Mouse (Mus musculus) stomach, postnatal 0 days (tissue): Measurements from ENCODE around the gene Zfp931. TPM values are rescaled to one million over a fixed set of nuclear protein-coding genes. Genes with fewer than 3 reads are reported as not detected.
A peak's percentile ranks its signal among the peaks of the same experiment; 100 is the strongest.
"Not testable (repeated sequence)": the region's sequence is repeated elsewhere in the genome, so short reads cannot be mapped to it uniquely, and the experiment has no call there.

Experiments
- ATAC-seq: fragments of 200-750 bp; cut with Nextera tagmentation; 2 replicates; pipeline ENCODE4 v1.8.0; 2017; ENCODE audit not compliant: low FRiP score, low TSS enrichment
- DNase-seq: peaks from one replicate; pipeline ENCODE4 v3.0.0-alpha.2; 2016; ENCODE audit warnings: low spot score
- H3K27ac ChIP-seq: fragments of 300-500 bp; sonication (generic); replicated peaks from 2 replicates; pipeline ENCODE4 v1.5.1; 2014; ENCODE audit warnings: mild to moderate bottlenecking, control low read depth
- H3K27me3 ChIP-seq: fragments of 300-500 bp; sonication (generic); 2 replicates; pipeline ENCODE4 v1.6.1; 2014; ENCODE audit warnings: low read length; ENCODE audit not compliant: control insufficient read depth, insufficient read depth
- H3K36me3 ChIP-seq: fragments of 300-500 bp; sonication (generic); 2 replicates; pipeline ENCODE4 v1.6.1; 2014; ENCODE audit warnings: low read length, mixed read lengths; ENCODE audit not compliant: control insufficient read depth, insufficient read depth
- H3K4me1 ChIP-seq: fragments of 300-500 bp; sonication (generic); replicated peaks from 2 replicates; pipeline ENCODE4 v1.6.1; 2014; ENCODE audit warnings: antibody characterized with exemption; ENCODE audit not compliant: control insufficient read depth, insufficient read depth
- H3K4me2 ChIP-seq: fragments of 300-500 bp; sonication (generic); replicated peaks from 2 replicates; pipeline ENCODE4 v1.6.1; 2014; ENCODE audit warnings: low read depth, mild to moderate bottlenecking, control low read depth, moderate library complexity
- H3K4me3 ChIP-seq: fragments of 300-500 bp; sonication (generic); 2 replicates; pipeline ENCODE4 v1.5.1; 2014; ENCODE audit warnings: low read depth, low read length, control low read depth
- H3K9ac ChIP-seq: fragments of 300-500 bp; sonication (generic); 2 replicates; pipeline ENCODE4 v1.6.1; 2014; ENCODE audit warnings: mild to moderate bottlenecking, low read length, control low read depth, mixed read lengths
- H3K9me3 ChIP-seq: fragments of 300-500 bp; sonication (generic); 2 replicates; pipeline ENCODE4 v1.6.1; 2016; ENCODE audit warnings: low read length; ENCODE audit not compliant: control insufficient read depth
- CTCF ChIP-seq: IDR thresholded peaks from 2 replicates; pipeline ENCODE4 v1.5.1; 2016; ENCODE audit warnings: antibody characterized with exemption, low read depth, mild to moderate bottlenecking, moderate library complexity
- EP300 ChIP-seq: optimal IDR thresholded peaks from 2 replicates; pipeline ENCODE3; 2016; ENCODE audit warnings: antibody characterized with exemption
- WGBS: fragments of 180-500 bp; shearing (Covaris S2); extraction: QIAGEN DNeasy Blood & Tissue Kit; methylation state at CpG from one replicate; pipeline ENCODE4 v1.1.7; 2014; 5-methylcytosine and 5-hydroxymethylcytosine counted together
- polyA plus RNA-seq: library from polyadenylated mRNA; unstranded; fragments of >200 nt; fragmentation: Nextera tagmentation; extraction: Ambion mirVana; gene quantifications from 2 replicates; pipeline ENCODE4 v1.2.1, GENCODE M21; 2015

Zfp931 gene
- polyA plus RNA-seq, result 9.3 and 9.6 TPM in 2 replicates

GRCm38 (mm10) chr2:178078166-178078717 is at the start of gene Zfp931:
Gene Zfp931, minus strand, starts transcription at chr2:178078476.
- DNase-seq, H3K27ac ChIP-seq: not testable (repeated sequence)

GRCm38 (mm10) chr2:178126041-178126820 is 48.0 kb upstream of the Zfp931 start:
- TF ChIP-seq EP300 (no peak), CTCF (no peak)
- H3K9ac ChIP-seq, result no peak overlapping the region
- no peak overlapping the region for H3K27ac ChIP-seq
- ATAC-seq (no peak), DNase-seq (peak; percentile 10)
- no peaks in the 10 kb centered on the region for H3K27me3 ChIP-seq
- no peaks in the 10 kb centered on the region for H3K36me3 ChIP-seq
- H3K4me3 ChIP-seq, result no peak overlapping the region
- H3K4me1 ChIP-seq, result no peaks in the 10 kb centered on the region
- H3K9me3 ChIP-seq, result no peaks in the 10 kb centered on the region
- 90% methylated on average over 7 of the region's 7 CpGs for WGBS
- H3K4me2 ChIP-seq, result no peak overlapping the region

More at GRCm38 (mm10) chr2:178078166-178078717, at the start of gene Zfp931:
- not testable (repeated sequence) for H3K4me1 ChIP-seq, H3K9me3 ChIP-seq, H3K27me3 ChIP-seq, H3K36me3 ChIP-seq, ATAC-seq
- Histone ChIP-seq H3K4me3 (peak within 1 kb of the TSS; percentile 36), H3K4me2 (peak within 1 kb of the TSS; percentile 47), H3K9ac (0 out of 2 replicates have a peak within 1 kb of the TSS, but pooled peaks have one; percentile 35)
- 0% methylated on average over 1 of the region's 14 CpGs for WGBS

- DNase-seq (peak; percentile 9), ATAC-seq (no peak)
- Histone ChIP-seq H3K27ac (no peak overlapping the region), H3K27me3 (no peaks in the 10 kb centered on the region), H3K4me3 (no peak overlapping the region), H3K4me2 (no peak overlapping the region), H3K4me1 (no peaks in the 10 kb centered on the region), H3K9me3 (no peaks in the 10 kb centered on the region), H3K36me3 (no peaks in the 10 kb centered on the region), H3K9ac (no peak overlapping the region)
- TF ChIP-seq EP300, result no peak
- no peak for TF ChIP-seq CTCF
- WGBS, result 76% methylated on average over 8 of the region's 8 CpGs
Observed at GRCm38 (mm10) chr2:178125427-178125826, 47.2 kb upstream of the Zfp931 start.

- DNase-seq (peak; percentile 8), ATAC-seq (no peak)
- Histone ChIP-seq H3K27ac (no peak overlapping the region), H3K4me2 (no peak overlapping the region), H3K4me1 (no peaks in the 10 kb centered on the region), H3K9ac (no peak overlapping the region), H3K4me3 (no peak overlapping the region), H3K9me3 (no peaks in the 10 kb centered on the region), H3K27me3 (no peaks in the 10 kb centered on the region), H3K36me3 (no peaks in the 10 kb centered on the region)
- WGBS, result 78% methylated on average over 15 of the region's 15 CpGs
- TF ChIP-seq EP300 (no peak), CTCF (no peak)
Observed at GRCm38 (mm10) chr2:178123466-178123865, 45.2 kb upstream of the Zfp931 start.

GRCm38 (mm10) chr2:178121946-178122665 is 43.8 kb upstream of the Zfp931 start:
- Histone ChIP-seq H3K9me3 (no peaks in the 10 kb centered on the region), H3K27me3 (no peaks in the 10 kb centered on the region), H3K4me3 (no peak overlapping the region), H3K9ac (no peak overlapping the region), H3K27ac (no peak overlapping the region), H3K4me1 (no peaks in the 10 kb centered on the region), H3K4me2 (no peak overlapping the region), H3K36me3 (no peaks in the 10 kb centered on the region)
- DNase-seq (peak; percentile 7), ATAC-seq (no peak)
- TF ChIP-seq EP300 (no peak), CTCF (no peak)
- 34% methylated on average over 4 of the region's 4 CpGs for WGBS

- H3K27ac ChIP-seq, result no peak overlapping the region
- H3K4me1 ChIP-seq, result no peaks in the 10 kb centered on the region
- TF ChIP-seq CTCF (no peak), EP300 (no peak)
- no peaks in the 10 kb centered on the region for H3K27me3 ChIP-seq
- H3K9ac ChIP-seq, result no peak overlapping the region
- 61% methylated on average over 2 of the region's 2 CpGs for WGBS
- DNase-seq (peak; percentile 10), ATAC-seq (no peak)
- no peak overlapping the region for H3K4me3 ChIP-seq
- no peak overlapping the region for H3K4me2 ChIP-seq
- no peaks in the 10 kb centered on the region for H3K36me3 ChIP-seq
- H3K9me3 ChIP-seq, result no peaks in the 10 kb centered on the region
Observed at GRCm38 (mm10) chr2:178121375-178121688, 43.1 kb upstream of the Zfp931 start.
